In genomic region chrX:48256468-48257007, GRCm38 (mm10) we compare ENCODE assay signal across 7 mouse cellular contexts. TPM values are rescaled to one million over a fixed set of nuclear protein-coding genes. Genes with fewer than 3 reads are reported as not detected.
DNase-seq lines count a peak whose midpoint lies in the region; ATAC-seq lines count a peak whose summit lies in the region.

Utp14a (plus strand) TSS chrX:48256862.

- peak within 1 kb of the TSS; percentile 50 for H3K4me3 ChIP-seq in intestine, embryonic 15.5 days (replicated peaks)
- H3K4me3 ChIP-seq in midbrain, embryonic 10.5 days, result peak within 1 kb of the TSS; percentile 62

- no peaks in the 10 kb centered on the region for H3K4me1 ChIP-seq in intestine, embryonic 15.5 days (replicated peaks)
- H3K4me1 ChIP-seq in midbrain, embryonic 10.5 days, result peaks cover 5% of the 10 kb centered on the region

- no peaks in the 10 kb centered on the region for H3K36me3 ChIP-seq in intestine, embryonic 15.5 days
- peaks cover 23% of the 10 kb centered on the region for H3K36me3 ChIP-seq in midbrain, embryonic 10.5 days

- intact Hi-C loops in gastrocnemius, postnatal 36 days (cut with DNase I), result no loop called here
- intact Hi-C loops in left cerebral cortex, postnatal 25 days (cut with DNase I), result loop anchor here (1.0 to 2.0 kb wide), 2 partner anchors 48 to 264 kb away; partner anchors contain the start of gene Zdhhc9

- peak; percentile 96 for DNase-seq in adrenal gland, adult 2 months
- DNase-seq in embryo, embryonic 11.5 days (ENCODE audit: low read depth, low spot score), result peak; percentile 88
- peak; percentile 86 to 96 for DNase-seq in gastrocnemius, postnatal 36 days
- DNase-seq in left cerebral cortex, postnatal 25 days (ENCODE audit: low spot score in 2 of 2), result peak; percentile 95 to 97
- peak; percentile 90 for DNase-seq in midbrain, embryonic 10.5 days (ENCODE audit: low spot score)
- peak; percentile 93 for DNase-seq in right cerebral cortex, postnatal 4 days

- H3K27ac ChIP-seq in intestine, embryonic 15.5 days, result peak within 1 kb of the TSS; percentile 58
- H3K27ac ChIP-seq in midbrain, embryonic 10.5 days (replicated peaks), result peak within 1 kb of the TSS; percentile 80

- whole genome bisulfite sequencing in intestine, embryonic 15.5 days, result 10% methylated on average over 33 of the region's 33 CpGs
- WGBS in midbrain, embryonic 10.5 days, result 14% methylated on average over 33 of the region's 33 CpGs

- peak within 1 kb of the TSS; percentile 62 for H3K4me2 ChIP-seq in intestine, embryonic 15.5 days (replicated peaks)

- peak within 1 kb of the TSS; percentile 45 for H3K9ac ChIP-seq in intestine, embryonic 15.5 days

- H3K9me3 ChIP-seq in intestine, embryonic 15.5 days, result no peaks in the 10 kb centered on the region
- no peaks in the 10 kb centered on the region for H3K9me3 ChIP-seq in midbrain, embryonic 10.5 days (replicated peaks)

- ATAC-seq in intestine, embryonic 15.5 days, result peak; percentile 99

- H3K27me3 ChIP-seq in intestine, embryonic 15.5 days (replicated peaks), result no peaks in the 10 kb centered on the region
- no peaks in the 10 kb centered on the region for H3K27me3 ChIP-seq in midbrain, embryonic 10.5 days (ENCODE audit: low read depth, poor library complexity, severe bottlenecking)

RNA-seq across cellular contexts. Expression of gene Utp14a, which starts in this region (rescaled TPM):
- total RNA-seq in adrenal gland, adult 2 months (2021), result 10 to 100 TPM; 12.5 to 19.5 TPM
- polyA plus RNA-seq in adrenal gland, adult 2 months (2012; rRNA removed), result 0.42 and 0.48 TPM in 2 replicates
- total RNA-seq in gastrocnemius, postnatal 36 days (2021), result 10 to 100 TPM in 1 of 2 experiments, 1 to 10 TPM in 1; 9.3 to 15.3 TPM
- 15.4 and 16.4 TPM in 2 replicates for polyA plus RNA-seq in intestine, embryonic 15.5 days (2015; fragmentation: Nextera tagmentation; extraction: Ambion mirVana)
- total RNA-seq in left cerebral cortex, postnatal 25 days (2021), result 10 to 100 TPM; 13.4 to 14.9 TPM
- polyA plus RNA-seq in midbrain, embryonic 10.5 days (2016; fragmentation: Nextera tagmentation; extraction: Ambion mirVana), result 19.7 and 22.8 TPM in 2 replicates

Comparison
In these comparisons a context has a peak if more than half of its experiments do, and no peak if none do; other contexts are left out.
1. Peak in every context shown above with its lines: DNase-seq, ATAC-seq, H3K4me3 ChIP-seq and H3K27ac ChIP-seq.
2. RNA of gene Utp14a (polyA plus RNA-seq): 19.7 to 22.8 TPM in midbrain, embryonic 10.5 days and 15.4 to 16.4 TPM in intestine, embryonic 15.5 days; 0.42 to 0.48 TPM in adrenal gland, adult 2 months; every median in the first group is over 10 times any median in the second.